Mouse (Mus musculus): ENCODE data around the gene Gm13128. TPM values are rescaled to one million over a fixed set of nuclear protein-coding genes. Genes with fewer than 3 reads are reported as not detected.

Gene Gm13128
- polyA plus RNA-seq (2012; rRNA removed), result not detected in 2 replicates

GRCm38 (mm10) chr4:144329949-144330348 is at the start of gene Gm13128:
Gm13128 (plus strand) TSS chr4:144330249.

DNA sequence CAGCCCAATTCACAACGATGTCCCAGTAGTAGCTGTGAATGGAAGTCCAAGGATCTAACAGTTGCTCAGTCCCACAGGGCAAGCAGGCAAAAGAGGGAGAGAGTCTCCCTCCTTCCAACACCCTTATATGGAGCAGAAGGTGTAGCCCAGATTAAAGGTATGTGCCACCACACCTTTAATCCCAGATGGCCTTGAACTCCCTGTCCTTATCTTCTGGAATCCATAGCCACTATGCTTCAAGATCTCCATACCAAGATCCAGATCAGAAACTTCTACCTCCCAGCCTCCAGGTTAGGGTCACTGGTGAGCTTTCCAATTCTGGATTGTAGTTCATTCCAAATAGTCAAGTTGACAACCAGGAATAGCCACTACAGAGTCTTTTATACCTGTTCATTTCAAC is 49.7 kb upstream of the Gm13128 start, which contains the start of gene Pramel5:
TSS of gene Pramel5 (minus strand) at position 101 of the 400 bp plus-strand sequence.

GRCm38 (mm10) chr4:144357642-144358041 is 27.6 kb downstream of the Gm13128 start, which contains the start of gene Gm13119:
Gm13119 (plus strand) TSS chr4:144357942.

GRCm38 (mm10) chr4:144377911-144378310 is 47.9 kb downstream of the Gm13128 start, which contains the start of gene Pramef20:
Pramef20 (minus strand) TSS chr4:144377933.

Other genes with a start within 250 kb of the Gm13128 start
- gene Gm13102, start 223.8 kb upstream of the Gm13128 start, polyA plus RNA-seq (2012; rRNA removed), result not detected in 2 replicates
- gene Oog3, start 167.6 kb upstream of the Gm13128 start, polyA plus RNA-seq (2012; rRNA removed), result not detected in 2 replicates
- not detected in 2 replicates for gene Oog2, start 139.5 kb upstream of the Gm13128 start, polyA plus RNA-seq (2012; rRNA removed)
- not detected in 2 replicates for gene C87977, start 116.9 kb upstream of the Gm13128 start, polyA plus RNA-seq (2012; rRNA removed)
- gene Pramel5, start 49.8 kb upstream of the Gm13128 start, polyA plus RNA-seq (2012; rRNA removed), result not detected in 2 replicates
- gene Gm13119, start 27.7 kb downstream of the Gm13128 start, polyA plus RNA-seq (2012; rRNA removed), result not detected in 2 replicates
- gene Pramef20, start 47.7 kb downstream of the Gm13128 start, polyA plus RNA-seq (2012; rRNA removed), result not detected in 2 replicates
- 0.19 TPM in 1 of 2 replicates, not detected in the other for gene Pramef12, start 78.2 kb downstream of the Gm13128 start, polyA plus RNA-seq (2012; rRNA removed)
- gene 1700012P22Rik, start 108.5 kb downstream of the Gm13128 start, polyA plus RNA-seq (2012; rRNA removed), result 0.08 and 0.09 TPM in 2 replicates
- gene Gm9944, start 123.1 kb downstream of the Gm13128 start, polyA plus RNA-seq (2012; rRNA removed), result not detected in 2 replicates
- not detected in 2 replicates for gene Aadacl3, start 133.5 kb downstream of the Gm13128 start, polyA plus RNA-seq (2012; rRNA removed)
- gene 9430007A20Rik, start 189.6 kb downstream of the Gm13128 start, polyA plus RNA-seq (2012; rRNA removed), result not detected in 2 replicates
- not detected in 2 replicates for gene Gm13124, start 234.9 kb downstream of the Gm13128 start, polyA plus RNA-seq (2012; rRNA removed)